Mouse (Mus musculus) layer of hippocampus, adult 18-20 months (tissue): ENCODE data around the gene Chmp6. TPM values are rescaled to one million over a fixed set of nuclear protein-coding genes. Genes with fewer than 3 reads are reported as not detected.

ENCODE experiments used
- DNase-seq, 2 experiments: peaks; one replicate each; pipeline ENCODE4 v3.0.0; 2022; ENCODE audit warnings: low spot score in 2 of 2
- total RNA-seq, 2 experiments: library from RNA; stranded (reverse); gene quantifications; 2 replicates each; pipeline ENCODE4 v1.2.3; 2021

Gene Chmp6
- total RNA-seq, 2 experiments from 2014 or later = 33.7 to 36.0 TPM

GRCm38 (mm10) chr11:119907711-119908110 is 5.5 kb upstream of the Chmp6 start:
- DNase-seq = no peak

GRCm38 (mm10) chr11:119909436-119909835 is 3.8 kb upstream of the Chmp6 start:
- peak; percentile 55 to 83 for DNase-seq

GRCm38 (mm10) chr11:119912845-119913244 is 396 bp upstream of the Chmp6 start:
- DNase-seq = no peak

- no peak for DNase-seq
These were observed 684 bp downstream of the Chmp6 start for GRCm38 (mm10) chr11:119913935-119914314.

- no peak for DNase-seq
These were observed 1.1 kb downstream of the Chmp6 start for GRCm38 (mm10) chr11:119914381-119914780.

GRCm38 (mm10) chr11:119915666-119916065 is 2.4 kb downstream of the Chmp6 start:
- DNase-seq = no peak

GRCm38 (mm10) chr11:119916102-119916790 is 3.0 kb downstream of the Chmp6 start:
- DNase-seq = no peak

- DNase-seq = no peak
These were observed 3.7 kb downstream of the Chmp6 start for GRCm38 (mm10) chr11:119916834-119917469.

- no peak for DNase-seq
These were observed 5.3 kb downstream of the Chmp6 start for GRCm38 (mm10) chr11:119918521-119918920.

GRCm38 (mm10) chr11:119919432-119919831 is 6.2 kb downstream of the Chmp6 start:
- no peak for DNase-seq

- peak in 1 of 2 experiments; percentile 79 for DNase-seq
These were observed 6.7 kb downstream of the Chmp6 start for GRCm38 (mm10) chr11:119919897-119920296.

- no peak for DNase-seq
These were observed 7.4 kb downstream of the Chmp6 start for GRCm38 (mm10) chr11:119920668-119921067.

GRCm38 (mm10) chr11:119925176-119925575 is 11.9 kb downstream of the Chmp6 start:
- no peak for DNase-seq

- DNase-seq = no peak
These were observed 13.5 kb downstream of the Chmp6 start for GRCm38 (mm10) chr11:119926762-119927161.

GRCm38 (mm10) chr11:119928023-119928681 is 14.9 kb downstream of the Chmp6 start:
- no peak for DNase-seq

GRCm38 (mm10) chr11:119929603-119930265 is 16.5 kb downstream of the Chmp6 start:
- DNase-seq = no peak

- DNase-seq = no peak
These were observed 18.6 kb downstream of the Chmp6 start for GRCm38 (mm10) chr11:119931809-119932208.

- no peak for DNase-seq
These were observed 19.9 kb downstream of the Chmp6 start for GRCm38 (mm10) chr11:119933142-119933541.

GRCm38 (mm10) chr11:119933819-119934583 is 20.8 kb downstream of the Chmp6 start:
- no peak for DNase-seq

- no peak for DNase-seq
These were observed 21.5 kb downstream of the Chmp6 start for GRCm38 (mm10) chr11:119934773-119935172.

GRCm38 (mm10) chr11:119935457-119935856 is 22.2 kb downstream of the Chmp6 start:
- peak in 1 of 2 experiments; percentile 70 for DNase-seq
